Comparison of ENCODE assay signal across 8 mouse cellular contexts in genomic region chr8:45627246-45628241, GRCm38 (mm10).
DNase-seq lines count a peak whose midpoint lies in the region; ATAC-seq and TF ChIP-seq lines count a peak whose summit lies in the region.

No protein-coding gene starts in this region.

- peak overlapping the region; percentile 62 for H3K4me3 ChIP-seq in embryonic facial prominence, embryonic 13.5 days
- peak overlapping the region; percentile 78 for H3K4me3 ChIP-seq in heart, postnatal 0 days (ENCODE audit: low read depth, low read length)
- peak overlapping the region; percentile 48 to 63 for H3K4me3 ChIP-seq in liver, embryonic 14.5 days (ENCODE audit: insufficient read depth in 1 of 2, low read depth in 2 of 2, low read length in 2 of 2)
- peak overlapping the region; percentile 68 for H3K4me3 ChIP-seq in neural tube, embryonic 15.5 days (replicated peaks)

- no peak for TF ChIP-seq EP300 in heart, postnatal 0 days (IDR thresholded peaks at IDR 0.05; ENCODE audit: low read depth)
- TF ChIP-seq EP300 in liver, embryonic 14.5 days (IDR thresholded peaks at IDR 0.05; ENCODE audit: low read depth) = no peak

- TF ChIP-seq CTCF in heart, postnatal 0 days (IDR thresholded peaks at IDR 0.05; ENCODE audit: low read depth) = no peak
- TF ChIP-seq CTCF in liver, embryonic 14.5 days (IDR thresholded peaks at IDR 0.05; ENCODE audit: low read depth) = no peak

- H3K9me3 ChIP-seq in embryonic facial prominence, embryonic 13.5 days = no peaks in the 10 kb centered on the region
- H3K9me3 ChIP-seq in heart, postnatal 0 days (replicated peaks; ENCODE audit: control insufficient read depth, low read length) = no peaks in the 10 kb centered on the region
- no peaks in the 10 kb centered on the region for H3K9me3 ChIP-seq in liver, embryonic 14.5 days (ENCODE audit: control insufficient read depth, low read length)
- no peaks in the 10 kb centered on the region for H3K9me3 ChIP-seq in neural tube, embryonic 15.5 days (replicated peaks)

- 0 out of 2 replicates have a peak, but pooled peaks cover 3% of the 10 kb centered on the region for H3K4me1 ChIP-seq in embryonic facial prominence, embryonic 13.5 days
- 0 out of 2 replicates have a peak, but pooled peaks cover under 1% of the 10 kb centered on the region for H3K4me1 ChIP-seq in heart, postnatal 0 days (ENCODE audit: control insufficient read depth, insufficient read depth)
- peaks cover 0 to 6% of the 10 kb centered on the region in 2 experiments; a peak in 2 of 4 replicates for H3K4me1 ChIP-seq in liver, embryonic 14.5 days (replicated peaks; ENCODE audit: control insufficient read depth in 2 of 2, insufficient read depth in 2 of 2, low read length in 1 of 2)
- peaks cover 29% of the 10 kb centered on the region for H3K4me1 ChIP-seq in neural tube, embryonic 15.5 days

- H3K9ac ChIP-seq in embryonic facial prominence, embryonic 13.5 days = peak overlapping the region; percentile 72
- H3K9ac ChIP-seq in heart, postnatal 0 days (replicated peaks; ENCODE audit: low read depth, low read length) = peak overlapping the region; percentile 85
- H3K9ac ChIP-seq in liver, embryonic 14.5 days (replicated peaks) = no peak overlapping the region
- H3K9ac ChIP-seq in neural tube, embryonic 15.5 days (replicated peaks) = peak overlapping the region; percentile 75

- peak overlapping the region; percentile 90 for H3K4me2 ChIP-seq in embryonic facial prominence, embryonic 13.5 days
- peak overlapping the region; percentile 96 for H3K4me2 ChIP-seq in heart, postnatal 0 days (ENCODE audit: low read depth, low read length)
- peak overlapping the region; percentile 50 for H3K4me2 ChIP-seq in liver, embryonic 14.5 days (ENCODE audit: low read depth)
- peak overlapping the region; percentile 83 for H3K4me2 ChIP-seq in neural tube, embryonic 15.5 days

- H3K36me3 ChIP-seq in embryonic facial prominence, embryonic 13.5 days = no peaks in the 10 kb centered on the region
- no peaks in the 10 kb centered on the region for H3K36me3 ChIP-seq in heart, postnatal 0 days (replicated peaks; ENCODE audit: control insufficient read depth, insufficient read depth, low read length)
- H3K36me3 ChIP-seq in liver, embryonic 14.5 days (replicated peaks; ENCODE audit: control insufficient read depth, insufficient read depth, low read depth) = no peaks in the 10 kb centered on the region
- H3K36me3 ChIP-seq in neural tube, embryonic 15.5 days = no peaks in the 10 kb centered on the region

- DNase-seq in urinary bladder, adult 18-20 months (ENCODE audit: low spot score in 2 of 2) = peak; percentile 20 to 52
- no peak for DNase-seq in urinary bladder, postnatal 10 days (ENCODE audit: low spot score)
- DNase-seq in heart, postnatal 0 days (ENCODE audit: low spot score) = peak; percentile 86
- peak; percentile 69 to 82 for DNase-seq in kidney, postnatal 4 days
- DNase-seq in liver, embryonic 14.5 days (ENCODE audit: low read depth in 3 of 3, low spot score in 3 of 3) = peak; percentile 13 to 22 (median 16)
- peak; percentile 76 for DNase-seq in yolk sac, embryonic 10.5 days (ENCODE audit: low spot score)

- 1% methylated on average over 28 of the region's 28 CpGs for WGBS in embryonic facial prominence, embryonic 13.5 days
- 2% methylated on average over 28 of the region's 28 CpGs for WGBS in heart, postnatal 0 days
- WGBS in liver, embryonic 14.5 days (ENCODE audit: insufficient replicate concordance) = 3% methylated on average over 28 of the region's 28 CpGs
- whole genome bisulfite sequencing in neural tube, embryonic 15.5 days = under 1% methylated on average over 28 of the region's 28 CpGs

- H3K27me3 ChIP-seq in embryonic facial prominence, embryonic 13.5 days = peaks cover 15% of the 10 kb centered on the region; the same call in 1 of the 2 replicates
- H3K27me3 ChIP-seq in heart, postnatal 0 days (ENCODE audit: control insufficient read depth, insufficient read depth, low read length) = no peaks in the 10 kb centered on the region
- no peaks in the 10 kb centered on the region for H3K27me3 ChIP-seq in liver, embryonic 14.5 days (ENCODE audit: control insufficient read depth, insufficient read depth, low read length)
- H3K27me3 ChIP-seq in neural tube, embryonic 15.5 days (replicated peaks) = no peaks in the 10 kb centered on the region

- H3K27ac ChIP-seq in embryonic facial prominence, embryonic 13.5 days = peak overlapping the region; percentile 72
- H3K27ac ChIP-seq in heart, postnatal 0 days (ENCODE audit: low read depth) = peak overlapping the region; percentile 95
- no peak overlapping the region for H3K27ac ChIP-seq in liver, embryonic 14.5 days
- peak overlapping the region; percentile 99 for H3K27ac ChIP-seq in neural tube, embryonic 15.5 days (replicated peaks)

- peak; percentile 83 for ATAC-seq in embryonic facial prominence, embryonic 13.5 days (ENCODE audit: insufficient number of reproducible peaks, insufficient read depth, low FRiP score, low TSS enrichment, low read depth)
- peak; percentile 87 for ATAC-seq in heart, postnatal 0 days (ENCODE audit: insufficient read depth, low read depth)
- peak; percentile 50; the same call in 1 of the 2 replicates for ATAC-seq in liver, embryonic 14.5 days (ENCODE audit: insufficient read depth)
- peak; percentile 97 for ATAC-seq in neural tube, embryonic 15.5 days (ENCODE audit: low FRiP score)
